Mouse (Mus musculus) forebrain, postnatal 0 days (tissue): ENCODE results near the gene Siglech. TPM values are rescaled to one million over a fixed set of nuclear protein-coding genes. Genes with fewer than 3 reads are reported as not detected.
"Not testable (repeated sequence)": the region's sequence is repeated elsewhere in the genome, so short reads cannot be mapped to it uniquely, and the experiment has no call there.

Experiments used
- ATAC-seq: fragments of 200-750 bp; cut with Nextera tagmentation; 2 replicates; pipeline ENCODE4 v1.8.0; 2017; ENCODE audit warnings: mild to moderate bottlenecking, moderate library complexity
- DNase-seq: peaks from one replicate; pipeline ENCODE4 v3.0.0-alpha.2; 2015
- H3K27ac ChIP-seq: fragments of 300-500 bp; sonication (generic); 2 replicates; pipeline ENCODE4 v1.5.1; 2014; ENCODE audit warnings: low read depth, mild to moderate bottlenecking, antibody characterized with exemption, low read length, moderate library complexity, mixed read lengths
- H3K27me3 ChIP-seq: fragments of 300-500 bp; sonication (generic); 2 replicates; pipeline ENCODE4 v1.6.1; 2014; ENCODE audit warnings: mild to moderate bottlenecking, low read length, mixed read lengths; ENCODE audit not compliant: insufficient read depth
- H3K36me3 ChIP-seq: fragments of 300-500 bp; sonication (generic); 2 replicates; pipeline ENCODE4 v1.6.1; 2014; ENCODE audit warnings: mild to moderate bottlenecking, moderate library complexity; ENCODE audit not compliant: insufficient read depth
- H3K4me1 ChIP-seq: fragments of 300-500 bp; sonication (generic); 2 replicates; pipeline ENCODE4 v1.6.1; 2014; ENCODE audit warnings: antibody characterized with exemption; ENCODE audit not compliant: insufficient read depth
- H3K4me2 ChIP-seq: fragments of 300-500 bp; sonication (generic); 2 replicates; pipeline ENCODE4 v1.6.1; 2014; ENCODE audit warnings: low read depth, mild to moderate bottlenecking, moderate library complexity
- H3K4me3 ChIP-seq: fragments of 300-500 bp; sonication (generic); 2 replicates; pipeline ENCODE4 v1.5.1; 2014; ENCODE audit warnings: low read depth, low read length, mixed read lengths
- H3K9ac ChIP-seq: fragments of 300-500 bp; sonication (generic); 2 replicates; pipeline ENCODE4 v1.6.1; 2014; ENCODE audit warnings: mild to moderate bottlenecking
- H3K9me3 ChIP-seq: fragments of 300-500 bp; sonication (generic); 2 replicates; pipeline ENCODE4 v1.6.1; 2016; ENCODE audit warnings: low read length
- CTCF ChIP-seq: sonication (generic); IDR thresholded peaks from 2 replicates; pipeline ENCODE4 v1.5.1; 2016; ENCODE audit warnings: antibody characterized with exemption, control low read depth, low read depth
- WGBS: fragments of 180-500 bp; shearing (Covaris S2); extraction: QIAGEN DNeasy Blood & Tissue Kit; methylation state at CpG from one replicate; pipeline ENCODE4 v1.1.7; 2014; 5-methylcytosine and 5-hydroxymethylcytosine counted together
- polyA plus RNA-seq: library from polyadenylated mRNA; unstranded; fragments of >200 nt; fragmentation: Nextera tagmentation; extraction: Ambion mirVana; gene quantifications from 2 replicates; pipeline ENCODE4 v1.2.1, GENCODE M21; 2015
- total RNA-seq: library from RNA; depleted of rRNA; stranded (reverse); fragments of >200 nt; gene quantifications from 2 replicates; pipeline ENCODE4 v1.2.3, GENCODE M21; 2014

The Siglech gene
- total and polyA plus RNA-seq, 2 experiments from 2014 or later, result 2.3 to 3.6 TPM

- Histone ChIP-seq H3K4me3 (no peak overlapping the region), H3K4me1 (no peaks in the 10 kb centered on the region), H3K27ac (no peak overlapping the region), H3K27me3 (no peaks in the 10 kb centered on the region), H3K9me3 (no peaks in the 10 kb centered on the region), H3K36me3 (no peaks in the 10 kb centered on the region), H3K9ac (no peak overlapping the region), H3K4me2 (no peak overlapping the region)
- no peak for ATAC-seq
- 71% methylated on average over 3 of the region's 3 CpGs for WGBS
- TF ChIP-seq CTCF, result no peak
- no peak for DNase-seq
These were observed 17.1 kb upstream of the Siglech start for GRCm38 (mm10) chr7:55750841-55751240.

GRCm38 (mm10) chr7:55759346-55759745, 8.6 kb upstream of the Siglech start:
- no peak overlapping the region for H3K4me3 ChIP-seq
- H3K27ac ChIP-seq, result no peak overlapping the region
- H3K4me2 ChIP-seq, result no peak overlapping the region
- TF ChIP-seq CTCF, result no peak
- WGBS, result 54% methylated on average over 3 of the region's 3 CpGs
- no peak for ATAC-seq
- no peaks in the 10 kb centered on the region for H3K4me1 ChIP-seq
- no peak for DNase-seq
- H3K36me3 ChIP-seq, result no peaks in the 10 kb centered on the region
- no peaks in the 10 kb centered on the region for H3K9me3 ChIP-seq
- no peak overlapping the region for H3K9ac ChIP-seq
- no peaks in the 10 kb centered on the region for H3K27me3 ChIP-seq

- Histone ChIP-seq H3K4me2 (no peak overlapping the region), H3K4me3 (no peak overlapping the region), H3K27ac (no peak overlapping the region), H3K4me1 (no peaks in the 10 kb centered on the region), H3K27me3 (no peaks in the 10 kb centered on the region), H3K9me3 (no peaks in the 10 kb centered on the region), H3K36me3 (no peaks in the 10 kb centered on the region), H3K9ac (no peak overlapping the region)
- DNase-seq, result no peak
- TF ChIP-seq CTCF, result no peak
- 50% methylated on average over 4 of the region's 4 CpGs for WGBS
- no peak for ATAC-seq
These were observed 12.0 kb downstream of the Siglech start for GRCm38 (mm10) chr7:55780011-55780410.

- WGBS, result 65% methylated on average over 3 of the region's 3 CpGs
- H3K4me2 ChIP-seq, result no peak overlapping the region
- no peaks in the 10 kb centered on the region for H3K36me3 ChIP-seq
- no peak overlapping the region for H3K9ac ChIP-seq
- no peak overlapping the region for H3K4me3 ChIP-seq
- ATAC-seq (no peak), DNase-seq (no peak)
- no peak overlapping the region for H3K27ac ChIP-seq
- no peaks in the 10 kb centered on the region for H3K4me1 ChIP-seq
- H3K9me3 ChIP-seq, result no peaks in the 10 kb centered on the region
- TF ChIP-seq CTCF, result no peak
- no peaks in the 10 kb centered on the region for H3K27me3 ChIP-seq
These were observed 14.5 kb downstream of the Siglech start for GRCm38 (mm10) chr7:55782493-55782892.

GRCm38 (mm10) chr7:55784580-55784979, 16.6 kb downstream of the Siglech start:
- no peaks in the 10 kb centered on the region for H3K4me1 ChIP-seq
- H3K27me3 ChIP-seq, result no peaks in the 10 kb centered on the region
- H3K4me3 ChIP-seq, result no peak overlapping the region
- TF ChIP-seq CTCF, result no peak
- no peaks in the 10 kb centered on the region for H3K36me3 ChIP-seq
- WGBS, result 81% methylated on average over 3 of the region's 3 CpGs
- H3K9me3 ChIP-seq, result no peaks in the 10 kb centered on the region
- H3K27ac ChIP-seq, result no peak overlapping the region
- DNase-seq (no peak), ATAC-seq (no peak)
- no peak overlapping the region for H3K4me2 ChIP-seq
- H3K9ac ChIP-seq, result no peak overlapping the region

GRCm38 (mm10) chr7:55790586-55790985, 22.6 kb downstream of the Siglech start:
- not testable (repeated sequence) for H3K9me3 ChIP-seq, H3K4me3 ChIP-seq, H3K4me2 ChIP-seq, H3K36me3 ChIP-seq, ATAC-seq, H3K27me3 ChIP-seq, H3K9ac ChIP-seq, DNase-seq, H3K27ac ChIP-seq
- H3K4me1 ChIP-seq, result peaks cover 11% of the 10 kb centered on the region; the same call in 1 of the 2 replicates
- 93% methylated on average over 5 of the region's 5 CpGs for WGBS

- 53% methylated on average over 3 of the region's 3 CpGs for WGBS
- Histone ChIP-seq H3K4me3 (no peak overlapping the region), H3K27ac (peak overlapping the region; percentile 40; the same call in 1 of the 2 replicates), H3K4me1 (peaks cover 11% of the 10 kb centered on the region; the same call in 1 of the 2 replicates), H3K9me3 (no peaks in the 10 kb centered on the region), H3K4me2 (no peak overlapping the region), H3K9ac (no peak overlapping the region), H3K36me3 (peaks cover 13% of the 10 kb centered on the region), H3K27me3 (no peaks in the 10 kb centered on the region)
- DNase-seq (peak; percentile 47), ATAC-seq (0 out of 2 replicates have a peak, but pooled peaks have one; percentile 1)
- no peak; the same call in 1 of the 2 replicates for TF ChIP-seq CTCF
These were observed 24.3 kb downstream of the Siglech start for GRCm38 (mm10) chr7:55792280-55792679.
